In genomic region chr2:25767764-25768163, GRCm38 (mm10) we compare ENCODE assay signal across 40 mouse cellular contexts. TPM values are rescaled to one million over a fixed set of nuclear protein-coding genes. Genes with fewer than 3 reads are reported as not detected.
"Had no signal": no experiment of that assay in that cellular context is flagged by ENCODE, and none has a peak within 500 bp of the region (broad histone marks: within the 10 kb centered on the region; RNA-seq: fewer than 3 reads in every experiment).

No protein-coding gene starts in this region.

- ATAC-seq: forebrain, embryonic 13.5 days; forebrain, embryonic 14.5 days; forebrain, embryonic 15.5 days; forebrain, embryonic 16.5 days; forebrain, postnatal 0 days had no signal

- H3K9me3 ChIP-seq: embryonic facial prominence, embryonic 10.5 days; embryonic facial prominence, embryonic 12.5 days; embryonic facial prominence, embryonic 13.5 days; embryonic facial prominence, embryonic 15.5 days; forebrain, embryonic 10.5 days; forebrain, embryonic 12.5 days; forebrain, embryonic 13.5 days; forebrain, embryonic 15.5 days had no signal

- H3K36me3 ChIP-seq: embryonic facial prominence, embryonic 10.5 days; embryonic facial prominence, embryonic 12.5 days; embryonic facial prominence, embryonic 13.5 days; embryonic facial prominence, embryonic 15.5 days; forebrain, embryonic 10.5 days; forebrain, embryonic 12.5 days; forebrain, embryonic 15.5 days had no signal

- H3K27me3 ChIP-seq: embryonic facial prominence, embryonic 12.5 days; embryonic facial prominence, embryonic 13.5 days; embryonic facial prominence, embryonic 15.5 days; forebrain, embryonic 12.5 days; forebrain, embryonic 13.5 days; forebrain, embryonic 15.5 days had no signal

- H3K4me1 ChIP-seq: embryonic facial prominence, embryonic 10.5 days; embryonic facial prominence, embryonic 12.5 days; embryonic facial prominence, embryonic 13.5 days; embryonic facial prominence, embryonic 15.5 days; forebrain, embryonic 10.5 days; forebrain, embryonic 12.5 days; forebrain, embryonic 13.5 days; forebrain, embryonic 15.5 days had no signal

- H3K4me3 ChIP-seq: embryonic facial prominence, embryonic 10.5 days; embryonic facial prominence, embryonic 12.5 days; embryonic facial prominence, embryonic 13.5 days; embryonic facial prominence, embryonic 15.5 days; erythroblast, embryonic 14.5 days; forebrain, embryonic 10.5 days; forebrain, embryonic 12.5 days; forebrain, embryonic 13.5 days; forebrain, embryonic 15.5 days; gastrocnemius, adult 2 months; heart, adult 2 months had no signal

- H3K9ac ChIP-seq: embryonic facial prominence, embryonic 12.5 days; embryonic facial prominence, embryonic 13.5 days; embryonic facial prominence, embryonic 15.5 days; forebrain, embryonic 12.5 days; forebrain, embryonic 13.5 days; forebrain, embryonic 15.5 days; forebrain, postnatal 0 days had no signal

- H3K4me2 ChIP-seq: embryonic facial prominence, embryonic 12.5 days; embryonic facial prominence, embryonic 13.5 days; embryonic facial prominence, embryonic 15.5 days; forebrain, embryonic 12.5 days; forebrain, embryonic 13.5 days; forebrain, embryonic 15.5 days had no signal

- DNase-seq: cerebellum, adult 2 months; cerebellum, adult 8-10 months; cerebellum, adult 9-10 months; cerebellum, adult 9-11 months; cerebellum, postnatal 10 days; cerebellum, postnatal 14 days; cerebellum, postnatal 25 days; cerebellum, postnatal 36 days; embryo, embryonic 11 days; forebrain, postnatal 0 days; gastrocnemius, adult 2 months; gastrocnemius, postnatal 10 days; gastrocnemius, postnatal 14 days; gastrocnemius, postnatal 25 days; gastrocnemius, postnatal 36 days; heart, adult 18-20 months; heart, adult 2 months had no signal

- H3K27ac ChIP-seq: embryonic facial prominence, embryonic 10.5 days; embryonic facial prominence, embryonic 12.5 days; embryonic facial prominence, embryonic 13.5 days; embryonic facial prominence, embryonic 15.5 days; forebrain, embryonic 10.5 days; forebrain, embryonic 12.5 days; forebrain, embryonic 13.5 days; forebrain, embryonic 15.5 days; gastrocnemius, adult 2 months; heart, adult 2 months had no signal

RNA-seq across cellular contexts. Expression of gene Lcn3, which starts 2.4 kb away (rescaled TPM):
- total RNA-seq: common myeloid progenitor, adult 5-6 weeks; forebrain, postnatal 0 days; gastrocnemius, adult 18-20 months; gastrocnemius, adult 2 months; gastrocnemius, adult 8-10 months; gastrocnemius, postnatal 10 days; gastrocnemius, postnatal 14 days; gastrocnemius, postnatal 25 days; gastrocnemius, postnatal 36 days; gastrocnemius, postnatal 4 days; granulocyte monocyte progenitor cell, adult 5-6 weeks; heart, adult 18-20 months; heart, adult 2 months; heart, adult 8-10 months had no signal
- polyA plus RNA-seq: cerebellum, adult 2 months; cortical plate, adult 2 months; embryonic facial prominence, embryonic 10.5 days; embryonic facial prominence, embryonic 11.5 days; embryonic facial prominence, embryonic 12.5 days; embryonic facial prominence, embryonic 13.5 days; embryonic facial prominence, embryonic 14.5 days; embryonic facial prominence, embryonic 15.5 days; erythroblast, embryonic 14.5 days; forebrain, embryonic 10.5 days; forebrain, embryonic 11.5 days; forebrain, embryonic 12.5 days; forebrain, embryonic 13.5 days; forebrain, embryonic 14.5 days; forebrain, embryonic 15.5 days; forebrain, embryonic 16.5 days; forebrain, postnatal 0 days; frontal cortex, adult 2 months; gonadal fat pad, adult 2 months; heart, adult 2 months had no signal

RNA-seq across cellular contexts. Expression of gene Lcn11, which starts 9.1 kb away (rescaled TPM):
- total RNA-seq: common myeloid progenitor, adult 5-6 weeks; forebrain, postnatal 0 days; gastrocnemius, adult 18-20 months; gastrocnemius, adult 2 months; gastrocnemius, adult 8-10 months; gastrocnemius, postnatal 10 days; gastrocnemius, postnatal 14 days; gastrocnemius, postnatal 25 days; gastrocnemius, postnatal 36 days; gastrocnemius, postnatal 4 days; granulocyte monocyte progenitor cell, adult 5-6 weeks; heart, adult 18-20 months; heart, adult 2 months; heart, adult 8-10 months had no signal
- polyA plus RNA-seq: cerebellum, adult 2 months; cortical plate, adult 2 months; embryonic facial prominence, embryonic 10.5 days; embryonic facial prominence, embryonic 11.5 days; embryonic facial prominence, embryonic 12.5 days; embryonic facial prominence, embryonic 13.5 days; embryonic facial prominence, embryonic 14.5 days; embryonic facial prominence, embryonic 15.5 days; erythroblast, embryonic 14.5 days; forebrain, embryonic 10.5 days; forebrain, embryonic 11.5 days; forebrain, embryonic 12.5 days; forebrain, embryonic 13.5 days; forebrain, embryonic 14.5 days; forebrain, embryonic 15.5 days; forebrain, embryonic 16.5 days; forebrain, postnatal 0 days; frontal cortex, adult 2 months; heart, adult 2 months had no signal

RNA-seq across cellular contexts. Expression of gene Gm13539, which starts 14.3 kb away (rescaled TPM):
- total RNA-seq: common myeloid progenitor, adult 5-6 weeks; forebrain, postnatal 0 days; gastrocnemius, adult 18-20 months; gastrocnemius, adult 2 months; gastrocnemius, adult 8-10 months; gastrocnemius, postnatal 10 days; gastrocnemius, postnatal 14 days; gastrocnemius, postnatal 25 days; gastrocnemius, postnatal 36 days; gastrocnemius, postnatal 4 days; granulocyte monocyte progenitor cell, adult 5-6 weeks; heart, adult 18-20 months; heart, adult 2 months; heart, adult 8-10 months had no signal
- polyA plus RNA-seq: cerebellum, adult 2 months; cortical plate, adult 2 months; embryonic facial prominence, embryonic 10.5 days; embryonic facial prominence, embryonic 11.5 days; embryonic facial prominence, embryonic 12.5 days; embryonic facial prominence, embryonic 13.5 days; embryonic facial prominence, embryonic 14.5 days; embryonic facial prominence, embryonic 15.5 days; erythroblast, embryonic 14.5 days; forebrain, embryonic 10.5 days; forebrain, embryonic 11.5 days; forebrain, embryonic 12.5 days; forebrain, embryonic 13.5 days; forebrain, embryonic 14.5 days; forebrain, embryonic 15.5 days; forebrain, embryonic 16.5 days; forebrain, postnatal 0 days; frontal cortex, adult 2 months; gonadal fat pad, adult 2 months; heart, adult 2 months had no signal

RNA-seq across cellular contexts. Expression of gene Obp2b, which starts 31.0 kb away (rescaled TPM):
- total RNA-seq: common myeloid progenitor, adult 5-6 weeks; forebrain, postnatal 0 days; gastrocnemius, adult 18-20 months; gastrocnemius, adult 2 months; gastrocnemius, adult 8-10 months; gastrocnemius, postnatal 10 days; gastrocnemius, postnatal 14 days; gastrocnemius, postnatal 25 days; gastrocnemius, postnatal 36 days; gastrocnemius, postnatal 4 days; granulocyte monocyte progenitor cell, adult 5-6 weeks; heart, adult 18-20 months; heart, adult 2 months; heart, adult 8-10 months had no signal
- polyA plus RNA-seq: cerebellum, adult 2 months; cortical plate, adult 2 months; embryonic facial prominence, embryonic 10.5 days; embryonic facial prominence, embryonic 11.5 days; embryonic facial prominence, embryonic 12.5 days; embryonic facial prominence, embryonic 13.5 days; embryonic facial prominence, embryonic 14.5 days; embryonic facial prominence, embryonic 15.5 days; erythroblast, embryonic 14.5 days; forebrain, embryonic 10.5 days; forebrain, embryonic 11.5 days; forebrain, embryonic 12.5 days; forebrain, embryonic 13.5 days; forebrain, embryonic 14.5 days; forebrain, embryonic 15.5 days; forebrain, embryonic 16.5 days; forebrain, postnatal 0 days; frontal cortex, adult 2 months; heart, adult 2 months had no signal

RNA-seq across cellular contexts. Expression of gene Glt6d1, which starts 47.9 kb away (rescaled TPM):
- total RNA-seq: common myeloid progenitor, adult 5-6 weeks; forebrain, postnatal 0 days; gastrocnemius, adult 18-20 months; gastrocnemius, adult 2 months; gastrocnemius, adult 8-10 months; gastrocnemius, postnatal 10 days; gastrocnemius, postnatal 14 days; gastrocnemius, postnatal 25 days; gastrocnemius, postnatal 36 days; gastrocnemius, postnatal 4 days; granulocyte monocyte progenitor cell, adult 5-6 weeks; heart, adult 18-20 months; heart, adult 2 months; heart, adult 8-10 months had no signal
- polyA plus RNA-seq: cerebellum, adult 2 months; cortical plate, adult 2 months; embryonic facial prominence, embryonic 10.5 days; embryonic facial prominence, embryonic 11.5 days; embryonic facial prominence, embryonic 12.5 days; embryonic facial prominence, embryonic 13.5 days; embryonic facial prominence, embryonic 14.5 days; embryonic facial prominence, embryonic 15.5 days; erythroblast, embryonic 14.5 days; forebrain, embryonic 10.5 days; forebrain, embryonic 11.5 days; forebrain, embryonic 12.5 days; forebrain, embryonic 13.5 days; forebrain, embryonic 14.5 days; forebrain, embryonic 15.5 days; forebrain, embryonic 16.5 days; forebrain, postnatal 0 days; frontal cortex, adult 2 months; heart, adult 2 months had no signal
